Mouse (Mus musculus): ENCODE data around the gene Sestd1.

GRCm38 (mm10) chr2:77272953-77273352 lies 7.4 kb downstream of the Sestd1 start:
- TF ChIP-seq CTCF (IDR thresholded peaks at IDR 0.05; ENCODE audit: low read depth, low read length) (no peak), POLR2AphosphoS5 (IDR thresholded peaks at IDR 0.05; ENCODE audit: insufficient replicate concordance, low read depth, low read length) (no peak), GATA1 (IDR thresholded peaks at IDR 0.05; ENCODE audit: borderline replicate concordance, low read length) (no peak), GATA2 (IDR thresholded peaks at IDR 0.05; ENCODE audit: borderline replicate concordance, low read depth, low read length) (no peak), TAL1 (conservative IDR thresholded peaks at IDR 0.05; ENCODE audit: low read depth, low read length) (no peak)
